Mouse (Mus musculus) c-Kit-positive CD71-negative TER-119-negative erythroid progenitor cells, embryonic 14.5 days (primary cell): ENCODE measurements around the gene Acss1.
A peak's percentile ranks its signal among the peaks of the same experiment; 100 is the strongest.

ENCODE experiments used
- DNase-seq: peaks from one replicate; pipeline ENCODE4 v3.0.0-alpha.2; 2013; ENCODE audit warnings: low read depth

Gene Acss1

DNA sequence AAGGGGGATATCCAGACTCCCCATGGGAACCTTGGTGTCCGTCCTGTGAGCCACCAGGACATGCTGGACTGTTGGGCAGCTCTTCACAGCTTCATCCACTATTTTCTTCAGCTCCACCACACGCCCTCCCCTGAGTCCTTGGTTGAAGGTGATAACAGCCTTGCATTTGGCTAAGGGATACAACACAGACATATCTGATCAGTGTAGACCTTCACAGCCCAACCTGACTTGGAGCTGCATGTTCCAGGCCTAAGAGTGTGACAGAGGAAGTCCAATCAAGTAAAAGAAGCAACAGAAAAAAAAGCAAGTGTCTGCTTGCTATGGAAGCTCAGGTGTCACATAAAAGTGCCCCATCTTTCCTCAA is 29.9 kb downstream of the Acss1 start:
- no peak for DNase-seq

GRCm38 (mm10) chr2:150637702-150638369 is 30.5 kb downstream of the Acss1 start:
- no peak for DNase-seq

DNA sequence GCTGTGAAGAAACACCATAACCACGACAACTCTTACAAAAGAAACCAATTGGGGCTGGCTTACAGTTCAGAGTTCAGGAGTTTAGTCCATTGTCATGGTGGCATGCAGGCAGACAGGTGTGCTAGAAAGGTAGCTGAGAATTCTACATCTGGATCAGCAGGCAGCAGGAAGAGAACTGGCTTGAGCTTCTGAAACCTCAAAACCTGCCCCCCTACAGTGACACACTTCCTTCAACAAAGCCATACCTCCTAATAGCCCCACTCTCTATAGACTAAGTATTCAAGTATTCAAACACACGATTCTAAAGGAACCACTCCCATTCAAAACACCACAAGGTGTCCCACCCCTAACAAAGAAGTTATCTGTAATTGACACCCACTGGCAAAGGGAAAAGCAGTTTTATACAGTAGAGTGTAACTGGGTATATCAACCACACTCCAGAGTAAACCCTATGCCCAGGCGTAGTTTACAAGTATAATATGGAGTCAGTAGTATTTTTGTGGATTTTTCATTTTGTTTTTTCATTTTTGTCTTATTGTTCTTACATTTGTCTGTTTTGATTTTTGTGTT is 32.3 kb downstream of the Acss1 start:
- no peak for DNase-seq

- no peak for DNase-seq
Observed at GRCm38 (mm10) chr2:150629255-150629654, 39.0 kb downstream of the Acss1 start.

- no peak for DNase-seq
Observed at GRCm38 (mm10) chr2:150627140-150627539, 41.2 kb downstream of the Acss1 start.

GRCm38 (mm10) chr2:150624926-150625325 is 43.4 kb downstream of the Acss1 start:
- no peak for DNase-seq

- DNase-seq: no peak
Observed at GRCm38 (mm10) chr2:150623957-150624356, 44.3 kb downstream of the Acss1 start.

- no peak for DNase-seq
Observed at GRCm38 (mm10) chr2:150621698-150622097, 46.6 kb downstream of the Acss1 start.

DNA sequence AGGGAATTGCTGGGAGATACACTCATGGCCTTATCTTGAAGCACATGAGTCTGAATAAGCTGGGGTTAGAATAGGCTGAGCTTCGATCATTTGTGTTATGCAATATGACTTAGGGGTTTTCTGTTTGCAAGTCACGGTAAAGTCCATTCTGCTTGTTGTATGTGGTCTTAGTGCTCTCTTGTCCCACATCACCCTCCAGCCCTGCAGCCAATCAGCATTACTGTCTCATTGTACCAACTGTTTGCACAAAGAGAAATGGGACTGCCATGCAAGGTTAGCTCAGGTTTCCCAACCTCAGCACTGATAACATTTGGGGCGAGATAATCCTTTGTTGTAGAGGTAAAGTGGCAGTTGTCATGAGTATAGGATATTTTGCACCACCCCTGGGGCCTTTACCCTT is 58.2 kb downstream of the Acss1 start:
- no peak for DNase-seq

GRCm38 (mm10) chr2:150608872-150609560 is 59.3 kb downstream of the Acss1 start:
- peak; percentile 78 for DNase-seq

GRCm38 (mm10) chr2:150608087-150608799 is 60.1 kb downstream of the Acss1 start, which contains the start of gene Apmap:
Gene Apmap, minus strand, starts transcription at chr2:150608567.
- DNase-seq: peak; percentile 97

- no peak for DNase-seq
Observed at GRCm38 (mm10) chr2:150607086-150607485, 61.2 kb downstream of the Acss1 start.

- DNase-seq: no peak
Observed at GRCm38 (mm10) chr2:150604802-150605201, 63.5 kb downstream of the Acss1 start.

- no peak for DNase-seq
Observed at GRCm38 (mm10) chr2:150602166-150602565, 66.1 kb downstream of the Acss1 start.

- DNase-seq: no peak
Observed at GRCm38 (mm10) chr2:150600263-150600662, 68.0 kb downstream of the Acss1 start.

DNA sequence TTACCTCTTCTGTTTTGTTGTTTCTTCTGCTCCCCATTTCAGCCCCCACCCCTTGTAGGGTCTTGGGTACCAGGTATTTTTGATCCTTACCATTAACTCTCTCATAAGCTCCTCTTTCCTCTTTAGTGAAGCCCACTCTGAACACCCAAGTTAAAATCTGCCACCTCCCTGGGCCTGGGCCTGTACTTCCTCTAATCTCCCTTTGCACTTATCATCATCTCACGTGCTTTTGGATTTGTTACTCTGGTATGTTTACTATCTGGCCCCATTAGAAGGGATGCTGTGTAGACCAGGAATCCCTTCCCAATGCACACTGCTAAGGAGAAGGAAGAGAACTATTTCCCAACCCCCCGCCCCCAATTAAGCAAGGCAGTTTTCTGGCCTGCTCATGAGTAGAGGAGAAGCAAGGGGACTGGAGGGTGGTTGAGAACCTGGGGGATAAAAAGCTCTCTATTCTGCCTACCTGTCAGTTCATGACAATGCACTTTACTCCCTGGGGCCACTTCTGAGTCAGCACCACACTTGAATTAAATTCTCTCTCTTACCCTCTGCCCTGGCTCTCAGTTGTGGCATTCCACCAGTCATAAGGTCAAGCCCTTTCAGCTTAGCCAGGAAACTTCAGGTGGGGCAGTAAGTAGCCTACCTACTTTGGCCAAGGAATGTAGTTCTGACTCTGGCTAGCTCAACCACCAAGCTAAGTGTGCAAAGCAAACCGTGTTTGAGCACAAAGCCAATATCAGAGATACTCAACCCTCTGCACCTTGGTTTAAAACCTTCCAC is 72.7 kb downstream of the Acss1 start:
- no peak for DNase-seq

DNA sequence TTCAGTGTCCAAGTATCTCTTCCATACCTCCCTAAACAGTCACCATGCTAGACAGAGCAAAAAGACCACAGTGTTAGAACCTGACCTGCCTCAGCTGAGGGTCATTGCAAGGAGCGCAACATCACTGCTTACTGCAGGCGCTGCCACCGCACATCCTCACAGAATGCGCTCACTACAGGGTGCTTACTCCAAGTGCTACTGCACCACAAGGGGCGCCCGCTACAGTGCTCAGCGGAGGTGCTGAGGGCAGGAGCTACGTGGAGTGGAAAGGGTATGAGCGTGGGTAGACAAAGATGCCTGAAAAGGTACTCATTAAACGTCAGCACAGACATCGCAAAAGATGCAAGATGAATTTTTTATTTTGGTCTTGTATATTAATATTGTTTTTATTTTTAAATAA is 79.2 kb downstream of the Acss1 start:
- no peak for DNase-seq

GRCm38 (mm10) chr2:150579628-150580027 is 88.7 kb downstream of the Acss1 start:
- no peak for DNase-seq

GRCm38 (mm10) chr2:150578603-150579002 is 89.7 kb downstream of the Acss1 start:
- no peak for DNase-seq

DNA sequence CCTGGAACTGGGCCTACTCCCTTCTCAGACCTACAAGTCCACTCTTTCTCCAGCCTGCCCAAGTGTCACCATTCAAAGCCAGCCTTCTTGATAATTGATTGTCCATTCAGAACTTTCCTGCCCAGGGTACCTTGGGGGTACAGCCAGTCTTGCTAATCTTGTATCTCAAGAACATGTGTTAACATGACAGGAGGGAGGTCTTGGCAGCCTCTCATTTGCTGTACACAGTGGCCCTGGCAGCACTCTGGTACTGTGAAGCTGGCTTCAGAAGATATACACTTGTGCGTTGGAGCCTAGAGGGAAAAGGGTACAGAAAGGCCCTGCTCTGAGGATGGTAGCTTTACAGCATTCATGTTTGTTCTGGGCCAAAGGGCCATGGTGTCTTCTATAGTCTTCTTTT is 92.0 kb downstream of the Acss1 start:
- no peak for DNase-seq

DNA sequence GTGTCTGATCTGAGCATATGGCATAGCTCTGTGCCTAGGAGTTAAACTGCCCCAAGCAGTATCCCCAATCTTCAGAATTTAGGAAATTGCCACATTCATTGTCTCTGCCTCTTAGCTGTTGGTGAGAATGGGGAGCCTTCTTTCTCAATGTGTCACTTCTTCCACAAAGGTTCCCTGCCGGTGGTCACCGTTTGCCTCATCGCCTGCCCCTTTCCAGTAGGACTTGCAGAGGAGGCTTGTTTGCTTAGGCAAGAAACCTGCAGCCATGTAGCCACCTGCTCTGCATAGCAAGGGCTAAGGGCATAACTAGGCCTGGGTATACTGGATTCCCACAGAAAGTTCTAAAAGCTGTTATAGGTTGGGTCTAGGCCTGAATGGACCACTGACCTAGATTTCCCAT is 95.8 kb downstream of the Acss1 start:
- no peak for DNase-seq

DNA sequence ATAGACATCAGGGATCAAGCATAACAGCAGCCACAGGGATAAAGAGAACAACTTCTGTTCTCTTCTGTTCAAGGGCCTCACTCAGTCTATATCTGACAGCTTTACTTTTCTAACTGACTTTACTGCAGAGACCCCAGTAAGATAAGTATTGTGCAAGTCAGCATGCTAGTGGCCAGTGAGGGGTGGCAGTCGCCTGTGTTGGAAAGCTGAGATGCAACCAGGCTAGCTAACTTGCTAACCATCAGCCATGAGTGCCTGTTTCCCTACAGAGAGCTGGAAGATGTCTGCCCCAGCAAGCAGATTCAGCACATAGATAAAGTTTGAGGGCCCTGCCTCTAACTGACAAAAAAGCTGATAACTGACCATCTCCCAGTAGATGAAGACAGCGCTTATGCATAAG is 97.5 kb downstream of the Acss1 start:
- DNase-seq: no peak
